In the genomic region with DNA sequence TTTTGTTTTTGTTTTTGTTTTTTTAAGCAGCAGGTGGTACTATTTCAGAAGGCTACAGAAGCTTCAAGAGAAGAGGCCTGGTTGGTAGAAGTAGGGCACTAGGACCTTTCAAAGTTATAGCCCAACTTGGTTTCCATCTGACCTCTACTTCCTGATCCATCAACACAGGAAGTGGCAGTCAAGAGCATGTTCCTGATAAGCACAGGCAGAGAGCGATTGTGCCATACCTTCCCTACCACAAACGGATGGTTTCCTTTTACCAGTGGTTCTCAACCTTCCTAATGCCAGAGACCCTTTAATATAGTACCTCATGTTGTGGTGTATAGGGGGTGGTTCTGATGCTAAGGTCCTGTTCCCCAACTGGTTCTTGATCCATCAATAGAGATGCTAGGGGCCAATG, we compare ENCODE assay signal across 14 mouse cellular contexts. TPM values are rescaled to one million over a fixed set of nuclear protein-coding genes. Genes with fewer than 3 reads are reported as not detected.
DNase-seq lines count a peak whose midpoint lies in the region; ATAC-seq and TF ChIP-seq lines count a peak whose summit lies in the region.
"Had no signal": no experiment of that assay in that cellular context is flagged by ENCODE, and none has a peak within 500 bp of the region (broad histone marks: within the 10 kb centered on the region; RNA-seq: fewer than 3 reads in every experiment).

No protein-coding gene starts in this region.

- TF ChIP-seq CTCF in kidney, postnatal 0 days (IDR thresholded peaks at IDR 0.05; ENCODE audit: low read depth): no peak

- H3K36me3 ChIP-seq in kidney, postnatal 0 days (ENCODE audit: insufficient read depth, low read length): no peaks in the 10 kb centered on the region
- peaks cover 7% of the 10 kb centered on the region; the same call in 1 of the 2 replicates for H3K36me3 ChIP-seq in liver, embryonic 15.5 days (replicated peaks)
- H3K36me3 ChIP-seq: embryonic facial prominence, embryonic 15.5 days; midbrain, embryonic 12.5 days; neural tube, embryonic 15.5 days had no signal

- no peaks in the 10 kb centered on the region for H3K27me3 ChIP-seq in kidney, postnatal 0 days (ENCODE audit: insufficient read depth, low read length)
- no peaks in the 10 kb centered on the region for H3K27me3 ChIP-seq in liver, embryonic 15.5 days
- H3K27me3 ChIP-seq: embryonic facial prominence, embryonic 15.5 days; midbrain, embryonic 12.5 days; neural tube, embryonic 15.5 days had no signal

- intact Hi-C loops in left cerebral cortex, postnatal 36 days (cut with DNase I): loop anchor here (10.0 kb wide), 1 partner anchor 743 kb away; no protein-coding TSS in a partner anchor

- no peak overlapping the region for H3K4me2 ChIP-seq in kidney, postnatal 0 days (ENCODE audit: low read length)
- H3K4me2 ChIP-seq in liver, embryonic 15.5 days: peak overlapping the region; percentile 21
- H3K4me2 ChIP-seq: embryonic facial prominence, embryonic 15.5 days; midbrain, embryonic 12.5 days; neural tube, embryonic 15.5 days had no signal

- H3K9ac ChIP-seq in kidney, postnatal 0 days (ENCODE audit: low read depth, low read length): no peak overlapping the region
- H3K9ac ChIP-seq in liver, embryonic 15.5 days: no peak overlapping the region
- H3K9ac ChIP-seq: embryonic facial prominence, embryonic 15.5 days; midbrain, embryonic 12.5 days; neural tube, embryonic 15.5 days had no signal

- no peaks in the 10 kb centered on the region for H3K9me3 ChIP-seq in kidney, postnatal 0 days (replicated peaks; ENCODE audit: low read length)
- H3K9me3 ChIP-seq in liver, embryonic 15.5 days (replicated peaks): no peaks in the 10 kb centered on the region
- H3K9me3 ChIP-seq: embryonic facial prominence, embryonic 15.5 days; midbrain, embryonic 12.5 days; neural tube, embryonic 15.5 days had no signal

- no peak overlapping the region for H3K4me3 ChIP-seq in kidney, postnatal 0 days (replicated peaks; ENCODE audit: low read depth, low read length)
- H3K4me3 ChIP-seq in liver, embryonic 15.5 days (replicated peaks): no peak overlapping the region
- H3K4me3 ChIP-seq: embryonic facial prominence, embryonic 15.5 days; midbrain, embryonic 12.5 days; neural tube, embryonic 15.5 days had no signal

- 54% methylated on average over 2 of the region's 2 CpGs for WGBS in kidney, postnatal 0 days
- 1% methylated on average over 2 of the region's 2 CpGs for WGBS in liver, embryonic 15.5 days (ENCODE audit: insufficient replicate concordance)

- peak; percentile 18 for DNase-seq in kidney, postnatal 0 days (ENCODE audit: low spot score)
- DNase-seq in kidney, postnatal 10 days: no peak
- no peak for DNase-seq in layer of hippocampus, postnatal 36 days
- DNase-seq in left cerebral cortex, postnatal 36 days (ENCODE audit: low spot score in 2 of 2): no peak
- DNase-seq in urinary bladder, postnatal 14 days (ENCODE audit: low spot score): no peak
- DNase-seq: adrenal gland, postnatal 25 days; cerebellum, adult 2 months had no signal

- H3K4me1 ChIP-seq in kidney, postnatal 0 days (replicated peaks; ENCODE audit: insufficient read depth, low read length): no peaks in the 10 kb centered on the region
- H3K4me1 ChIP-seq in liver, embryonic 15.5 days (replicated peaks): peaks cover 71% of the 10 kb centered on the region
- H3K4me1 ChIP-seq: embryonic facial prominence, embryonic 15.5 days; midbrain, embryonic 12.5 days; neural tube, embryonic 15.5 days had no signal

- ATAC-seq in kidney, postnatal 0 days (replicated peaks; ENCODE audit: low FRiP score, low read depth): no peak
- peak; percentile 90 for ATAC-seq in common myeloid progenitor, adult 5-6 weeks (replicated peaks; ENCODE audit: low read depth, poor library complexity, severe bottlenecking)
- peak; percentile 54; the same call in 1 of the 2 replicates for ATAC-seq in liver, embryonic 15.5 days (ENCODE audit: insufficient read depth)
- peak; percentile 77 for ATAC-seq in neutrophil, adult 5-6 weeks (ENCODE audit: extremely low read depth, insufficient number of reproducible peaks, low FRiP score, poor library complexity, severe bottlenecking)

- no peak overlapping the region for H3K27ac ChIP-seq in kidney, postnatal 0 days
- peak overlapping the region; percentile 61 for H3K27ac ChIP-seq in liver, embryonic 15.5 days (replicated peaks)
- H3K27ac ChIP-seq: embryonic facial prominence, embryonic 15.5 days; midbrain, embryonic 12.5 days; neural tube, embryonic 15.5 days had no signal

RNA-seq across cellular contexts. Expression of a gene that starts 39.9 kb away (rescaled TPM):
- 43.3 and 47.3 TPM in 2 replicates for polyA plus RNA-seq in kidney, postnatal 0 days (2015; fragmentation: Nextera tagmentation; extraction: Ambion mirVana)
- total RNA-seq in common myeloid progenitor, adult 5-6 weeks (2017): 93.7 and 111 TPM in 2 replicates
- polyA plus RNA-seq in liver, embryonic 15.5 days (2015; fragmentation: Nextera tagmentation; extraction: Ambion mirVana): 36.5 and 38.5 TPM in 2 replicates
- 117 and 122 TPM in 2 replicates for total RNA-seq in neutrophil, adult 5-6 weeks (2017)
- total RNA-seq in layer of hippocampus, postnatal 36 days (2021): 10 to 100 TPM; 36.2 to 41.5 TPM
- 10 to 100 TPM; 38.4 to 39.3 TPM for total RNA-seq in left cerebral cortex, postnatal 36 days (2021)

RNA-seq across cellular contexts. Expression of a gene that starts 47.0 kb away (rescaled TPM):
- 0.23 and 0.25 TPM in 2 replicates for polyA plus RNA-seq in kidney, postnatal 0 days (2015; fragmentation: Nextera tagmentation; extraction: Ambion mirVana)
- total RNA-seq in common myeloid progenitor, adult 5-6 weeks (2017): 0.24 TPM in 1 of 2 replicates, not detected in the other
- 0.15 TPM in 1 of 2 replicates, not detected in the other for polyA plus RNA-seq in liver, embryonic 15.5 days (2015; fragmentation: Nextera tagmentation; extraction: Ambion mirVana)
- 0.35 TPM in 1 of 2 replicates, not detected in the other for total RNA-seq in neutrophil, adult 5-6 weeks (2017)
- total RNA-seq in layer of hippocampus, postnatal 36 days (2021): 10 to 100 TPM; 40.4 to 42.8 TPM
- total RNA-seq in left cerebral cortex, postnatal 36 days (2021): 10 to 100 TPM; 55.9 to 59.8 TPM
- total RNA-seq: adrenal gland, postnatal 25 days had no signal
- polyA plus RNA-seq: small intestine, adult 2 months had no signal

Comparison
In these comparisons a context has a peak if more than half of its experiments do, and no peak if none do; other contexts are left out.
1. RNA of a gene that starts 47.0 kb away (total RNA-seq): 55.9 to 59.8 TPM in left cerebral cortex, postnatal 36 days and 40.4 to 42.8 TPM in layer of hippocampus, postnatal 36 days; 0.35 TPM in neutrophil, adult 5-6 weeks and 0.24 TPM in common myeloid progenitor, adult 5-6 weeks; every median in the first group is over 10 times any median in the second.